In the genomic region with DNA sequence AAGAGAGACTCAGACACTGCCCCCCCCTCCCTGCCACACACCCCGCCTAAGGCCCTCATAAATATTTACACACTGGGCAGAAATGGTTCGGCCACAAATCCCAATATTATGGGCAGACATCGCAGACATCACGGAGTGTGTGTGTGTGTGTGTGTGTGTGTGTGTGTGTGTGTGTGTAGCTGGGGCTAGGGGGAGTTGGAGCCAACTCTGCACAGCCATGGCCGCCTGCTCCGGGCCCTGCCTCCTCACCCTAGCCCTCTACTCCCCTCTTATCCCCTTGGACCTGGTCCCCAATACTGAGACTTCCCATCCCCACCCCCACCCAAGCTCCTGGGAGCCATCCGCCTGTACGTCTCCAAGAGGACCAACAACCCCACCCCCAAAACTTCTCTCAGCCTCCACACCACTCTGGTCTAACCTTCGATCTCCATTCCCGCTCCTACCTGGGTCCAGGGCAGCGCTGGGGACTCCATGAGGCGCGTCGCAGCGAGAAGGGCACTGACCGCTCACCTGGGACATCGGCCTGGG, we compare ENCODE assay signal across 9 mouse cellular contexts. TPM values are rescaled to one million over a fixed set of nuclear protein-coding genes. Genes with fewer than 3 reads are reported as not detected.
A peak's percentile ranks its signal among the peaks of the same experiment; 100 is the strongest.
DNase-seq lines count a peak whose midpoint lies in the region; ATAC-seq lines count a peak whose summit lies in the region.
"Had no signal": no experiment of that assay in that cellular context is flagged by ENCODE, and none has a peak within 500 bp of the region (broad histone marks: within the 10 kb centered on the region; RNA-seq: fewer than 3 reads in every experiment).

No protein-coding gene starts in this region.

- H3K4me1 ChIP-seq in kidney, embryonic 14.5 days (ENCODE audit: control insufficient read depth, insufficient read depth, low read length), result peaks cover 22% of the 10 kb centered on the region
- H3K4me1 ChIP-seq in hindbrain, embryonic 16.5 days (ENCODE audit: control insufficient read depth, insufficient read depth, low read depth, low read length), result peaks cover 19% of the 10 kb centered on the region
- H3K4me1 ChIP-seq in midbrain, embryonic 14.5 days (ENCODE audit: control insufficient read depth, insufficient read depth, low read length), result peaks cover 15% of the 10 kb centered on the region; the same call in 1 of the 2 replicates

- peak overlapping the region; percentile 53 for H3K4me2 ChIP-seq in kidney, embryonic 14.5 days (replicated peaks; ENCODE audit: low read depth, low read length)
- H3K4me2 ChIP-seq in hindbrain, embryonic 16.5 days (ENCODE audit: low read length), result peak overlapping the region; percentile 97
- peak overlapping the region; percentile 88 for H3K4me2 ChIP-seq in midbrain, embryonic 14.5 days (ENCODE audit: low read length)

- H3K27me3 ChIP-seq in kidney, embryonic 14.5 days (ENCODE audit: control insufficient read depth, insufficient read depth, low read length), result peaks cover 17% of the 10 kb centered on the region
- H3K27me3 ChIP-seq in hindbrain, embryonic 16.5 days (replicated peaks; ENCODE audit: control insufficient read depth, insufficient read depth, low read length), result peaks cover 37% of the 10 kb centered on the region
- H3K27me3 ChIP-seq in midbrain, embryonic 14.5 days (ENCODE audit: control insufficient read depth, insufficient read depth, low read length), result peaks cover 34% of the 10 kb centered on the region

- H3K36me3 ChIP-seq in kidney, embryonic 14.5 days (ENCODE audit: control insufficient read depth, insufficient read depth, low read length), result no peaks in the 10 kb centered on the region; the same call in 1 of the 2 replicates
- H3K36me3 ChIP-seq in hindbrain, embryonic 16.5 days (ENCODE audit: control insufficient read depth, insufficient read depth, low read length), result no peaks in the 10 kb centered on the region
- no peaks in the 10 kb centered on the region for H3K36me3 ChIP-seq in midbrain, embryonic 14.5 days (ENCODE audit: control insufficient read depth, insufficient read depth, low read length)

- WGBS in kidney, embryonic 14.5 days, result 4% methylated on average over 17 of the region's 17 CpGs
- 5% methylated on average over 17 of the region's 17 CpGs for WGBS in hindbrain, embryonic 16.5 days
- WGBS in midbrain, embryonic 14.5 days, result under 1% methylated on average over 17 of the region's 17 CpGs

- peak overlapping the region; percentile 48 for H3K9ac ChIP-seq in kidney, embryonic 14.5 days (ENCODE audit: low read depth, low read length)
- peak overlapping the region; percentile 68 for H3K9ac ChIP-seq in hindbrain, embryonic 16.5 days (ENCODE audit: low read depth, low read length)
- peak overlapping the region; percentile 49 for H3K9ac ChIP-seq in midbrain, embryonic 14.5 days (replicated peaks; ENCODE audit: low read length)

- no peaks in the 10 kb centered on the region for H3K9me3 ChIP-seq in kidney, embryonic 14.5 days (ENCODE audit: control insufficient read depth, low read length)
- H3K9me3 ChIP-seq in hindbrain, embryonic 16.5 days (ENCODE audit: control insufficient read depth, low read length), result no peaks in the 10 kb centered on the region
- H3K9me3 ChIP-seq in midbrain, embryonic 14.5 days (ENCODE audit: control insufficient read depth, low read length), result no peaks in the 10 kb centered on the region

- DNase-seq in kidney, adult 18-20 months, result no peak
- peak; percentile 38 for DNase-seq in embryo, embryonic 11 days
- peak; percentile 37 for DNase-seq in midbrain, embryonic 14.5 days
- DNase-seq in right cerebral cortex, postnatal 10 days (ENCODE audit: low spot score in 2 of 2), result no peak
- no peak for DNase-seq in frontal cortex, postnatal 14 days (ENCODE audit: low spot score in 2 of 2)
- DNase-seq in layer of hippocampus, postnatal 10 days (ENCODE audit: low spot score in 2 of 2), result no peak

- H3K4me3 ChIP-seq in kidney, embryonic 14.5 days (ENCODE audit: low read length), result peak overlapping the region; percentile 51
- H3K4me3 ChIP-seq in hindbrain, embryonic 16.5 days (ENCODE audit: low read length), result peak overlapping the region; percentile 62
- peak overlapping the region; percentile 50 for H3K4me3 ChIP-seq in midbrain, embryonic 14.5 days (replicated peaks; ENCODE audit: low read depth, low read length)

- peak; percentile 58 for ATAC-seq in kidney, embryonic 14.5 days (ENCODE audit: low FRiP score, low TSS enrichment)
- ATAC-seq in hindbrain, embryonic 16.5 days, result peak; percentile 41; the same call in 1 of the 2 replicates
- peak; percentile 65 for ATAC-seq in midbrain, embryonic 14.5 days (ENCODE audit: low FRiP score, low TSS enrichment)

- peak overlapping the region; percentile 42 for H3K27ac ChIP-seq in kidney, embryonic 14.5 days (ENCODE audit: low read depth, low read length)
- peak overlapping the region; percentile 29; the same call in 1 of the 2 replicates for H3K27ac ChIP-seq in hindbrain, embryonic 16.5 days (ENCODE audit: low read depth, low read length)
- no peak overlapping the region for H3K27ac ChIP-seq in midbrain, embryonic 14.5 days (replicated peaks; ENCODE audit: low read depth, low read length)

RNA-seq across cellular contexts. Expression of gene Mdfi, which starts 1.9 kb away (rescaled TPM):
- 15.7 and 26.1 TPM in 2 replicates for polyA plus RNA-seq in kidney, embryonic 14.5 days (2014; fragmentation: Nextera tagmentation; extraction: Ambion mirVana)
- 2.7 and 3.9 TPM in 2 replicates for polyA plus RNA-seq in hindbrain, embryonic 16.5 days (2015; fragmentation: Nextera tagmentation; extraction: Ambion mirVana)
- 8.3 and 8.4 TPM in 2 replicates for polyA plus RNA-seq in midbrain, embryonic 14.5 days (2014; fragmentation: Nextera tagmentation; extraction: Ambion mirVana)
- 1 to 10 TPM; 1.3 to 2.0 TPM for total RNA-seq in layer of hippocampus, postnatal 10 days (2021)
- total RNA-seq: MEL had no signal

Comparison
In these comparisons a context has a peak if more than half of its experiments do, and no peak if none do; other contexts are left out.
1. DNase-seq: peak in embryo, embryonic 11 days (single experiment) and midbrain, embryonic 14.5 days (single experiment); none in kidney, adult 18-20 months (single experiment), right cerebral cortex, postnatal 10 days (0 of 2), frontal cortex, postnatal 14 days (0 of 2) and layer of hippocampus, postnatal 10 days (0 of 2).
2. Peak in every context shown above with its lines, with median percentiles within 50 percentile points of each other: ATAC-seq, H3K4me2 ChIP-seq, H3K4me3 ChIP-seq and H3K9ac ChIP-seq.